Mouse (Mus musculus) intestine, embryonic 16.5 days (tissue): ENCODE measurements at regions not wholly inside any gene's neighbourhood (a gene's known extent, or its start where the extent isn't known, plus 50 kb on each side); places are given as distances from the start of the nearest gene placed in this dataset.
"Not testable (repeated sequence)": the region's sequence is repeated elsewhere in the genome, so short reads cannot be mapped to it uniquely, and the experiment has no call there.

ENCODE experiments used
- ATAC-seq: fragments of 200-750 bp; cut with Nextera tagmentation; 2 replicates; pipeline ENCODE4 v1.8.0; 2017; ENCODE audit warnings: moderate TSS enrichment, moderate library complexity
- H3K27ac ChIP-seq: fragments of 300-500 bp; sonication (generic); 2 replicates; pipeline ENCODE4 v1.5.1; 2014; ENCODE audit warnings: mild to moderate bottlenecking, low read length
- H3K27me3 ChIP-seq: fragments of 300-500 bp; sonication (generic); replicated peaks from 2 replicates; pipeline ENCODE4 v1.6.1; 2014; ENCODE audit warnings: low read length, control low read depth, mixed read lengths; ENCODE audit not compliant: control insufficient read depth, insufficient read depth
- H3K36me3 ChIP-seq: fragments of 300-500 bp; sonication (generic); 2 replicates; pipeline ENCODE4 v1.6.1; 2014; ENCODE audit warnings: low read length, control low read depth; ENCODE audit not compliant: control insufficient read depth, insufficient read depth
- H3K4me1 ChIP-seq: fragments of 300-500 bp; sonication (generic); 2 replicates; pipeline ENCODE4 v1.6.1; 2014; ENCODE audit warnings: low read length, control low read depth, mixed read lengths; ENCODE audit not compliant: control insufficient read depth, insufficient read depth
- H3K4me2 ChIP-seq: fragments of 300-500 bp; sonication (generic); 2 replicates; pipeline ENCODE4 v1.6.1; 2014; ENCODE audit warnings: low read depth, low read length, control low read depth
- H3K4me3 ChIP-seq: fragments of 300-500 bp; sonication (generic); 2 replicates; pipeline ENCODE4 v1.5.1; 2014; ENCODE audit warnings: mild to moderate bottlenecking, low read length
- H3K9ac ChIP-seq: fragments of 300-500 bp; sonication (generic); 2 replicates; pipeline ENCODE4 v1.6.1; 2014; ENCODE audit warnings: low read depth, low read length
- H3K9me3 ChIP-seq: fragments of 300-500 bp; sonication (generic); 2 replicates; pipeline ENCODE4 v1.6.1; 2016; ENCODE audit warnings: low read length, control low read depth; ENCODE audit not compliant: control insufficient read depth
- WGBS: fragments of 180-500 bp; shearing (Covaris S2); extraction: QIAGEN DNeasy Blood & Tissue Kit; methylation state at CpG from one replicate; pipeline ENCODE4 v1.1.7; 2014; 5-methylcytosine and 5-hydroxymethylcytosine counted together

- H3K9ac ChIP-seq: no peak overlapping the region
- no peaks in the 10 kb centered on the region for H3K4me1 ChIP-seq
- no peak overlapping the region for H3K4me3 ChIP-seq
- no peaks in the 10 kb centered on the region for H3K36me3 ChIP-seq
- H3K4me2 ChIP-seq: no peak overlapping the region
- H3K27me3 ChIP-seq: no peaks in the 10 kb centered on the region
- H3K9me3 ChIP-seq: no peaks in the 10 kb centered on the region
- H3K27ac ChIP-seq: no peak overlapping the region
- 47% methylated on average over 5 of the region's 5 CpGs for WGBS
- ATAC-seq: no peak
These were observed 187.9 kb upstream of the Pum3 start for GRCm38 (mm10) chr19:27617522-27617921.

GRCm38 (mm10) chr19:27606933-27607332 lies 177.3 kb upstream of the Pum3 start:
- no peak for ATAC-seq
- no peaks in the 10 kb centered on the region for H3K4me1 ChIP-seq
- no peak overlapping the region for H3K27ac ChIP-seq
- H3K9ac ChIP-seq: no peak overlapping the region
- H3K4me3 ChIP-seq: no peak overlapping the region
- H3K27me3 ChIP-seq: no peaks in the 10 kb centered on the region
- 81% methylated on average over 2 of the region's 2 CpGs for WGBS
- H3K9me3 ChIP-seq: no peaks in the 10 kb centered on the region
- H3K36me3 ChIP-seq: no peaks in the 10 kb centered on the region
- no peak overlapping the region for H3K4me2 ChIP-seq

GRCm38 (mm10) chr19:27603296-27603695 lies 173.7 kb upstream of the Pum3 start:
- no peak overlapping the region for H3K4me2 ChIP-seq
- 24% methylated on average over 8 of the region's 8 CpGs for WGBS
- no peaks in the 10 kb centered on the region for H3K4me1 ChIP-seq
- no peak overlapping the region for H3K9ac ChIP-seq
- H3K36me3 ChIP-seq: no peaks in the 10 kb centered on the region
- ATAC-seq: no peak
- H3K27me3 ChIP-seq: no peaks in the 10 kb centered on the region
- H3K4me3 ChIP-seq: no peak overlapping the region
- no peaks in the 10 kb centered on the region for H3K9me3 ChIP-seq
- H3K27ac ChIP-seq: no peak overlapping the region

- ATAC-seq: no peak
- Histone ChIP-seq H3K27ac (no peak overlapping the region), H3K4me2 (no peak overlapping the region), H3K9me3 (no peaks in the 10 kb centered on the region), H3K27me3 (no peaks in the 10 kb centered on the region), H3K4me1 (no peaks in the 10 kb centered on the region), H3K4me3 (no peak overlapping the region), H3K9ac (no peak overlapping the region), H3K36me3 (no peaks in the 10 kb centered on the region)
- 83% methylated on average over 3 of the region's 3 CpGs for WGBS
These were observed 171.9 kb upstream of the Pum3 start for GRCm38 (mm10) chr19:27601551-27601950.

- not testable (repeated sequence) for H3K27ac ChIP-seq, H3K27me3 ChIP-seq, ATAC-seq, H3K9ac ChIP-seq, H3K9me3 ChIP-seq, H3K36me3 ChIP-seq, H3K4me1 ChIP-seq, H3K4me2 ChIP-seq, H3K4me3 ChIP-seq
- 84% methylated on average over 9 of the region's 9 CpGs for WGBS
These were observed 170.8 kb upstream of the Pum3 start for GRCm38 (mm10) chr19:27600386-27600785.

DNA sequence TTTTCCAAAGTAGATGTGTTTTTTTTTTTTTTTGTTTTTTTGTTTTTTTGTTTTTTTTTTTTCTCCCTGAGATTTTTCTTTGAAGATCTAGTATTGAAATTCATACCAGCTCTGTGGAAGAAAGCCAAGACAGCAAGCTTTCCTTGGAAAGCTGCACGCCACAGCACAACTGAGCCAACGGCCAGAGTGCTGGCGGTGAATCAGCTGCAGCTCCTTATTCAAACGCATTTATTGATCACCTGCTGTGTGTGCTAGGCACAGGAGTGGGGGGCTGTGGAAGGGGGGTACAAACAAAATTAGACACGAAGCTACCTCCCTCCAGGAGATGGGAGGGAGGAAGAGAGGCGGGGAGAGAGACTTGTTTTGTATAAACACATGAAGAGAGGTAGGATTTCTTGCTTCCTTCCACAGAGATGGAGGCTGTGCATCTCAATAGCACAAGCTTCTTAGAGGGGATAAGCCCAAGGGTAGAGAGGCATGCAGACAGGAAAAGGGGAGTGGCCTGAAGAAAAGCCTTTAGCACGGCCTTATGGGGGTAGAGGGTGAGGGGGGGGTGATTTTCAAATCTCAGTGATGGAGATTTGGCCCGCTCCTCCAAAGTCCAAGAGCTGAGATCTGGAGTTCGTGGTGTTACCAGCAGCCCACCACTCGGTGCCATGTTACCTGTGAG lies 170.1 kb upstream of the Pum3 start:
- WGBS: 49% methylated on average over 10 of the region's 10 CpGs
- Histone ChIP-seq H3K9ac (no peak overlapping the region), H3K27ac (no peak overlapping the region), H3K9me3 (no peaks in the 10 kb centered on the region), H3K4me1 (no peaks in the 10 kb centered on the region), H3K36me3 (no peaks in the 10 kb centered on the region), H3K27me3 (no peaks in the 10 kb centered on the region), H3K4me2 (no peak overlapping the region), H3K4me3 (no peak overlapping the region)
- ATAC-seq: no peak

GRCm38 (mm10) chr19:27598350-27598749 lies 168.7 kb upstream of the Pum3 start:
- H3K9ac ChIP-seq: no peak overlapping the region
- no peaks in the 10 kb centered on the region for H3K4me1 ChIP-seq
- no peak for ATAC-seq
- no peak overlapping the region for H3K4me3 ChIP-seq
- no peak overlapping the region for H3K4me2 ChIP-seq
- 84% methylated on average over 5 of the region's 5 CpGs for WGBS
- no peaks in the 10 kb centered on the region for H3K36me3 ChIP-seq
- no peak overlapping the region for H3K27ac ChIP-seq
- H3K27me3 ChIP-seq: no peaks in the 10 kb centered on the region
- no peaks in the 10 kb centered on the region for H3K9me3 ChIP-seq

DNA sequence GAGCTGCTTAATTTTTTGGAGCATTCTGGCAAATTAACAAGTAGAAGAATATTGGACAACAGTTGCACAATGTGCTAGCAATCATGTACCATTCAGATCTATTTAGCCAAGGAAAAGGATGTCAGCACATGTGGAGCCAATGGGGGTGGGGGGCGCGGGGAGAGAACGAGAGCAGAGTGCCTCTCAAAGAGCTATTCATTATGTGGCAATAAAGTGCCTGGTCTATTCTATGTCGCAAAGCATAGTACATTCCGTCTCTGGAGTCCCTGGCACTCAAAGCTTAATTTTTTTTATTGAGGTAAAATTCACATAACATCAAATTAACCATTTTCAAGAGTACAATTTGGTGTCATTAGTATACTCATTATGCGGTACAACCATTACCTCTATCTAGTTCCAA lies 155.9 kb upstream of the Pum3 start:
- no peaks in the 10 kb centered on the region for H3K36me3 ChIP-seq
- no peaks in the 10 kb centered on the region for H3K27me3 ChIP-seq
- H3K27ac ChIP-seq: no peak overlapping the region
- H3K4me1 ChIP-seq: no peaks in the 10 kb centered on the region
- WGBS: 79% methylated on average over 6 of the region's 6 CpGs
- H3K4me2 ChIP-seq: no peak overlapping the region
- no peaks in the 10 kb centered on the region for H3K9me3 ChIP-seq
- H3K4me3 ChIP-seq: no peak overlapping the region
- H3K9ac ChIP-seq: no peak overlapping the region
- no peak for ATAC-seq

DNA sequence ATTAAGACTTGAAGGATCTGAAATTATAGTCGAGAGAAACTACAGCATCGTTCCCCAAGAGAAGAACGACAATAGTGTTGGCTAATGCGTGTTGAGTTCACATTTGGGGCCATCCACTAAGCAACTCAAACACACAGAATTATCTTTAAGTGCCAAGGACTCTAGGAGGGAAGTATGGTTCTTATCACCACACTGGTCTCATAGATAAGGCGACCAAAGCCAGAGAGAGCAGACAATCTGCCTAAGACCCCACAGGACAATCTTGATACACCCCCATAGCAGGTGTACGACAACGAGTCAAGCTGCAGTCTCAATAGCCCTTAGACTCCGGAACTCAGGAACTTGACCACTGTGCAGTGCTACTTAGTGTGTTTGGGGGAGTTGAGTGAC lies 152.5 kb upstream of the Pum3 start:
- H3K4me3 ChIP-seq: no peak overlapping the region
- no peak overlapping the region for H3K27ac ChIP-seq
- no peaks in the 10 kb centered on the region for H3K36me3 ChIP-seq
- no peaks in the 10 kb centered on the region for H3K9me3 ChIP-seq
- ATAC-seq: peak; percentile 11; the same call in 1 of the 2 replicates
- H3K4me2 ChIP-seq: no peak overlapping the region
- H3K9ac ChIP-seq: no peak overlapping the region
- H3K4me1 ChIP-seq: no peaks in the 10 kb centered on the region
- WGBS: 39% methylated on average over 8 of the region's 8 CpGs
- no peaks in the 10 kb centered on the region for H3K27me3 ChIP-seq
